In genomic region chr8:126832163-126832978, GRCm38 (mm10) we compare ENCODE assay signal across 8 mouse cellular contexts.
DNase-seq lines count a peak whose midpoint lies in the region; ATAC-seq and TF ChIP-seq lines count a peak whose summit lies in the region.

No protein-coding gene starts in this region.

- no peaks in the 10 kb centered on the region for H3K36me3 ChIP-seq in C2C12 (ENCODE audit: control insufficient read depth, insufficient read depth)
- no peaks in the 10 kb centered on the region for H3K36me3 ChIP-seq in heart, embryonic 13.5 days

- H3K9ac ChIP-seq in heart, embryonic 13.5 days = peak overlapping the region; percentile 62

- H3ac ChIP-seq in C2C12 (ENCODE audit: control insufficient read depth, insufficient read length, low read depth) = peak overlapping the region; percentile 35

- H3K27me3 ChIP-seq in C2C12 (ENCODE audit: control insufficient read depth, insufficient read depth, insufficient read length) = no peaks in the 10 kb centered on the region
- no peaks in the 10 kb centered on the region for H3K27me3 ChIP-seq in heart, embryonic 13.5 days (replicated peaks)

- peak overlapping the region; percentile 93 for H3K27ac ChIP-seq in heart, embryonic 13.5 days (replicated peaks)

- no peak overlapping the region for H3K4me3 ChIP-seq in C2C12 (ENCODE audit: insufficient read depth, poor library complexity, severe bottlenecking)
- no peak overlapping the region for H3K4me3 ChIP-seq in heart, embryonic 13.5 days

- no peak for TF ChIP-seq CTCF in C2C12 (IDR thresholded peaks at IDR 0.05; ENCODE audit: control insufficient read depth, insufficient read depth, insufficient read length)

- peak; percentile 94 for DNase-seq in MEL-GATA-1-ER (ENCODE audit: extremely low read depth, low read depth)
- DNase-seq in kidney, postnatal 36 days = peak; percentile 51 to 67
- no peak for DNase-seq in layer of hippocampus, adult 11-12 months (ENCODE audit: low spot score)
- DNase-seq in frontal cortex, postnatal 14 days (ENCODE audit: low spot score in 2 of 2) = no peak

- no peaks in the 10 kb centered on the region for H3K79me3 ChIP-seq in C2C12 (ENCODE audit: low read depth)

- no peak for ATAC-seq in heart, embryonic 13.5 days (ENCODE audit: extremely low read depth, insufficient number of reproducible peaks, low FRiP score, low TSS enrichment)
- ATAC-seq in megakaryocyte-erythroid progenitor cell, adult 5-6 weeks (replicated peaks; ENCODE audit: low FRiP score, low TSS enrichment, poor library complexity, severe bottlenecking) = peak; percentile 21; the same call in 1 of the 2 replicates
- ATAC-seq in erythroid progenitor cell, adult 5-6 weeks (replicated peaks; ENCODE audit: low FRiP score, poor library complexity, severe bottlenecking) = no peak

- 66% methylated on average over 12 of the region's 12 CpGs for WGBS in heart, embryonic 13.5 days

- H3K4me1 ChIP-seq in heart, embryonic 13.5 days = peaks cover 94% of the 10 kb centered on the region

- H3K9me3 ChIP-seq in heart, embryonic 13.5 days = no peaks in the 10 kb centered on the region

- peak overlapping the region; percentile 39; the same call in 1 of the 2 replicates for H3K4me2 ChIP-seq in heart, embryonic 13.5 days

- H3K79me2 ChIP-seq in C2C12 (ENCODE audit: control insufficient read depth, insufficient read depth) = no peaks in the 10 kb centered on the region

TF ChIP-seq in C2C12, 6 proteins besides CTCF, POLR2A, EP300 and RAD21:
- TF ChIP-seq MAX (IDR thresholded peaks at IDR 0.05) (peak; percentile 1), CEBPB (IDR thresholded peaks at IDR 0.05; ENCODE audit: low read depth) (peak; percentile 75), FOSL1 (IDR thresholded peaks at IDR 0.05; ENCODE audit: insufficient read depth, low read length, poor library complexity, severe bottlenecking) (no peak)

Comparison
In these comparisons a context has a peak if more than half of its experiments do, and no peak if none do; other contexts are left out.
1. DNase-seq: peak in MEL-GATA-1-ER (single experiment) and kidney, postnatal 36 days (2 of 2); none in layer of hippocampus, adult 11-12 months (single experiment) and frontal cortex, postnatal 14 days (0 of 2).